Mouse (Mus musculus) kidney, adult 2 months (tissue): ENCODE measurements around the gene Impad1. TPM values are rescaled to one million over a fixed set of nuclear protein-coding genes. Genes with fewer than 3 reads are reported as not detected.

Source experiments
- DNase-seq: peaks from one replicate; pipeline ENCODE4 v3.0.0; 2021
- H3K27ac ChIP-seq: fragments of 200-500 bp; 2 replicates; pipeline ENCODE4 v1.5.1; 2012; ENCODE audit warnings: low read depth, low read length, control low read depth, inconsistent platforms; ENCODE audit not compliant: insufficient read depth
- H3K27me3 ChIP-seq: fragments of 200-500 bp; replicated peaks from 2 replicates; pipeline ENCODE4 v1.6.1; 2012; ENCODE audit warnings: mild to moderate bottlenecking, moderate library complexity, low read length, inconsistent platforms; ENCODE audit not compliant: control insufficient read depth, insufficient read depth
- H3K36me3 ChIP-seq: fragments of 200-500 bp; 2 replicates; pipeline ENCODE4 v1.6.1; 2012; ENCODE audit warnings: mild to moderate bottlenecking, moderate library complexity, low read length, inconsistent platforms; ENCODE audit not compliant: control insufficient read depth, insufficient read depth
- H3K4me1 ChIP-seq: fragments of 200-500 bp; 2 replicates; pipeline ENCODE4 v1.6.1; 2011; ENCODE audit warnings: low read length; ENCODE audit not compliant: control insufficient read depth, insufficient read depth
- H3K4me3 ChIP-seq: fragments of 200-500 bp; 2 replicates; pipeline ENCODE4 v1.5.1; 2011; ENCODE audit warnings: mild to moderate bottlenecking, low read depth, low read length, control low read depth; ENCODE audit not compliant: insufficient read depth
- CTCF ChIP-seq: fragments of 200-500 bp; conservative IDR thresholded peaks from 2 replicates; pipeline ENCODE4 v1.5.1; 2011; ENCODE audit warnings: low read depth, mild to moderate bottlenecking, control low read depth, low read length, moderate library complexity, mixed read lengths; ENCODE audit not compliant: insufficient read depth, insufficient read length
- POLR2A ChIP-seq: fragments of 200-500 bp; IDR thresholded peaks from one replicate; pipeline ENCODE4 v1.6.1; 2011; ENCODE audit warnings: low read depth, low read length, control low read depth
- WGBS: fragments of 180-500 bp; shearing (Covaris S2); methylation state at CpG from one replicate; pipeline ENCODE4 v1.1.7; 2018; 5-methylcytosine and 5-hydroxymethylcytosine counted together
- polyA plus RNA-seq: library from polyadenylated mRNA; depleted of rRNA; stranded (reverse); fragments of >200 nt; gene quantifications from 2 replicates; pipeline ENCODE4 v1.2.3, GENCODE M21; 2012

The Impad1 gene
- polyA plus RNA-seq, 1 experiment: 12.6 TPM

GRCm38 (mm10) chr4:4758376-4758775, 34.8 kb downstream of the Impad1 start:
- no peaks in the 10 kb centered on the region for H3K27me3 ChIP-seq
- H3K36me3 ChIP-seq: no peaks in the 10 kb centered on the region
- WGBS: 77% methylated on average over 4 of the region's 4 CpGs
- DNase-seq: no peak
- no peak overlapping the region for H3K4me3 ChIP-seq
- no peak for TF ChIP-seq POLR2A
- peak; percentile 32; the same call in 1 of the 2 replicates for TF ChIP-seq CTCF
- no peaks in the 10 kb centered on the region for H3K4me1 ChIP-seq
- no peak overlapping the region for H3K27ac ChIP-seq

DNA sequence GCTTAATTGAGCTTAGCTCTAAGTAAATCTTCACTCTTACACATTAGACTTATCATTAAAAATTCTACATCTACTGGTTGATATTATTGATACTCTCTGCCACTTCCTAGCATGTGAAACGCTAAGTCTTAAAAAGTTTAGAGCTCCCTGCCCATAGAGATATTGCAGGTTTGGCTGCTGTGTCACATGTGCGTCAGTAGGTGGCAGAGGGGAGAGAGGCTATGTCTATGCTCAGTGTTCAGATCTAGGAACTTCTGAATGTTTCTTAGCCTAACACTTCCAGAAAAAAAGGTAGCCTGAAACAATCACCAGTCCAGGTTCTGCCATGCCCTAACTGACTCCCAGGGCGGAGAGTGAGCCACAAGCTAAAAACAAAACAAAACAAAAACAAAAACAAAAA, 63.7 kb downstream of the Impad1 start:
- Histone ChIP-seq H3K27ac (no peak overlapping the region), H3K36me3 (no peaks in the 10 kb centered on the region), H3K4me3 (no peak overlapping the region), H3K27me3 (no peaks in the 10 kb centered on the region), H3K4me1 (no peaks in the 10 kb centered on the region)
- TF ChIP-seq CTCF: peak; percentile 61
- no peak for TF ChIP-seq POLR2A
- 54% methylated on average over 3 of the region's 3 CpGs for whole genome bisulfite sequencing
- peak; percentile 17 for DNase-seq

DNA sequence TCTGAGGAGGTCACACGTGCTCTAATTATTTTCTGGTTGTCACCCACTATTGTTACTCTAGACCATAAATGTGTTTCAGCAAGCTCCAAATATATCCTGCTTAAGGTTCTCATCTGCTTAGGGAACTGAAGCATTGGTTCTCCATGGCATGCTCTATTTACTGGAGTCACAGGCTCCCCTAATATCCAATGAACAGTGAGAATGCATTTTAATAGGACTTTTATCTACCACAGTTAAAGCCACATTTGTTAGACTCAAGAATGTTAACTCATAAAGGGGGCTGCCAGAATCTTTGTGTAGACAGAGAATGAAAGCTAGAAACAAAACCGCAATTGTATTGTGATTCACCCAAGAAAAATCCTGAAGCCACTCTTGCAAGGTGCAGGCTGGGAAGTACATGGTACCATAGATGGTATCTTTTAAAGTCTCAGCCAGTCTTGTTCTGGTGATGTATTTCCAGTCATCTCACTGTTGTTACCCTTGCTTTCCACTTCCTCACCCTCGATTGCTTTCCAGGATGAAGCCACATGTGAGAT, 66.8 kb downstream of the Impad1 start:
- 81% methylated on average over 3 of the region's 3 CpGs for WGBS
- no peak for TF ChIP-seq POLR2A
- no peak for TF ChIP-seq CTCF
- H3K4me3 ChIP-seq: no peak overlapping the region

GRCm38 (mm10) chr4:4723821-4724220, 69.3 kb downstream of the Impad1 start:
- 56% methylated on average over 8 of the region's 8 CpGs for WGBS
- H3K4me1 ChIP-seq: no peaks in the 10 kb centered on the region
- DNase-seq: no peak
- no peak overlapping the region for H3K4me3 ChIP-seq
- H3K27me3 ChIP-seq: no peaks in the 10 kb centered on the region
- H3K27ac ChIP-seq: no peak overlapping the region
- no peaks in the 10 kb centered on the region for H3K36me3 ChIP-seq
- no peak for TF ChIP-seq POLR2A
- TF ChIP-seq CTCF: no peak

More for the DNA sequence above, 66.8 kb downstream of the Impad1 start:
- DNase-seq: no peak
- H3K36me3 ChIP-seq: no peaks in the 10 kb centered on the region
- no peaks in the 10 kb centered on the region for H3K4me1 ChIP-seq
- no peaks in the 10 kb centered on the region for H3K27me3 ChIP-seq
- no peak overlapping the region for H3K27ac ChIP-seq

GRCm38 (mm10) chr4:4722081-4722480, 71.1 kb downstream of the Impad1 start:
- H3K36me3 ChIP-seq: no peaks in the 10 kb centered on the region
- no peaks in the 10 kb centered on the region for H3K27me3 ChIP-seq
- DNase-seq: no peak
- WGBS: 58% methylated on average over 1 of the region's 1 CpGs
- no peak overlapping the region for H3K4me3 ChIP-seq
- no peak for TF ChIP-seq POLR2A
- no peak for TF ChIP-seq CTCF
- no peak overlapping the region for H3K27ac ChIP-seq
- no peaks in the 10 kb centered on the region for H3K4me1 ChIP-seq

DNA sequence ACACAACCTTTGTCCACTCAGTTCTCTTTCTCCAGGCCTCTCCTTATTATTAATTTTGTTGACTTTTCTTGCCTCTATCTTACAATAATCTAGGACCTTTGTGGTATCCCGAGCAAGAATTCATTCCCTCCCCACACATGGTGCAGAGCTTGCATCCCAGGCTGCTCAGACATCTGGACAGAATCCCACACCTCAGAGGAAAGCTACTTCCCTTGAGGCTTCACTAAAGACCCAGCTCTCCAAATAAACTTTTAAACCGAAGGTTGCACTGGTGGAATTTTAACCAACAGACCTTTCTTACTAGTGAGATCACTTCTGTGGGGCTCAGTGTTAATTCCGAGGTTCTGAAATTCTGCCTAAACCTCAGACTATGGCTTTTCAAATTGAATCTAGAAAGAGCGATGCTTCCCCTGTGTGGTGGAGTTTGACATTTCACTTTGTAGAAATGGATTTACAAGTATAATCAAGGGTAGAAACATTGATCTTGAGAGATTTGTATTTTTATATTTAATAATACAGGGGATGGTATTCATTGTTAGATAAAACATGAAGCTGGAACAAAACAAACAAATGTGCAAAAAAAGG, 75.3 kb downstream of the Impad1 start:
- H3K27ac ChIP-seq: no peak overlapping the region
- WGBS: 51% methylated on average over 4 of the region's 4 CpGs
- no peaks in the 10 kb centered on the region for H3K36me3 ChIP-seq
- no peak for DNase-seq
- no peak overlapping the region for H3K4me3 ChIP-seq
- H3K27me3 ChIP-seq: no peaks in the 10 kb centered on the region
- TF ChIP-seq CTCF (no peak), POLR2A (no peak)
- H3K4me1 ChIP-seq: no peaks in the 10 kb centered on the region
